Mouse (Mus musculus) ES-Bruce4 (cell line): ENCODE results near the gene Dynlt1f.
"Not testable (repeated sequence)": the region's sequence is repeated elsewhere in the genome, so short reads cannot be mapped to it uniquely, and the experiment has no call there.

Source experiments
- CTCF ChIP-seq: IDR thresholded peaks from one replicate; pipeline ENCODE4 v1.8.1; 2011; ENCODE audit warnings: low read depth, low read length
- POLR2A ChIP-seq: IDR thresholded peaks from one replicate; pipeline ENCODE4 v1.8.1; 2011; ENCODE audit warnings: low read length; ENCODE audit not compliant: insufficient read depth

DNA sequence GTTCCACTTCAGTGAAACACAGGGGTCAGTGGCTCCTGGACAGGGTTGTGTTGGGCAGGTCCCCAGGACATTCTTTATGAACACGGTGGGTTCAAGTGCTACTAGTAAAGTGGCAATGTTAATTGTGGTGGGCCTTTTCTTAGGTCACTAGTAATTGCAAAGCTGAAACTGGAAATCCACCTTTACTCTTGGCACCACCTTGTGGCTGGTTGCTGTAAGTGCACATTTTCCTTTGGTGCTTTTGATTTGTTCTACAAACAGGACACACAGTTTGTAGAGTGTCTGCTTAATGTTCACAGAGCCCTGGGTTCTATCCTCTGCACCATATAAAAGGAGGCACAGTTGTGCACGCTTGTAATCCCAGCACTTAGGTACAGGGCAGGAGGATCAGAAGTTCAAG, 35.9 kb upstream of the Dynlt1f start:
- TF ChIP-seq POLR2A, CTCF: not testable (repeated sequence)
